ENCODE assay signal across 15 mouse cellular contexts in the genomic region with DNA sequence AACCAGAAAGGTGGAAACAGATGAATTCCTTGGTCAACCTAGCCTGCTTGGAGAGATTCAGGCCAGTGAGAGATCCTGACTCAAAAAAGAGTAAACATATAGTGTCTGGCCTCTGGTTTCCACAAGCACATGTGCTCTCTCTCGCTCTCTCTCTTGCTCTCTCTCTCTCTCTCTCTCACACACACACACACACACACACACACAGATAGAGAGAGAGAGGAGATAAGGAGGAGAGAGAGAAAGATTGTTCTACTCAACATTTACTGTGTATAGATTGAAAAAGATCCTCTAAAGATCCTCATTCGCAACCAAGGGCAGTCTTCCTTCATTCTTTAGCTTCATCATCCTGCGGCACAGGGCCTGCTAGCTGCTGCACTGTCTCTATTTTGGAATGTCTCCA. TPM values are rescaled to one million over a fixed set of nuclear protein-coding genes. Genes with fewer than 3 reads are reported as not detected.
DNase-seq lines count a peak whose midpoint lies in the region; ATAC-seq lines count a peak whose summit lies in the region.
"Had no signal": no experiment of that assay in that cellular context is flagged by ENCODE, and none has a peak within 500 bp of the region (broad histone marks: within the 10 kb centered on the region; RNA-seq: fewer than 3 reads in every experiment).

No protein-coding gene starts in this region.

- WGBS in heart, embryonic 13.5 days: 87% methylated on average over 3 of the region's 3 CpGs
- WGBS in heart, embryonic 11.5 days (ENCODE audit: insufficient replicate concordance): 88% methylated on average over 3 of the region's 3 CpGs
- WGBS in liver, embryonic 11.5 days: 86% methylated on average over 3 of the region's 3 CpGs
- WGBS in neural tube, embryonic 15.5 days: 94% methylated on average over 3 of the region's 3 CpGs

- ATAC-seq in heart, embryonic 13.5 days (ENCODE audit: extremely low read depth, insufficient number of reproducible peaks, low FRiP score, low TSS enrichment): no peak
- no peak for ATAC-seq in heart, embryonic 11.5 days (replicated peaks; ENCODE audit: insufficient number of reproducible peaks, low FRiP score, low TSS enrichment)
- no peak for ATAC-seq in liver, embryonic 11.5 days (replicated peaks; ENCODE audit: low FRiP score)
- ATAC-seq in neural tube, embryonic 15.5 days (ENCODE audit: low FRiP score): no peak
- ATAC-seq: activated CD4-positive, CD25-positive, alpha-beta regulatory T cell, adult 4 months; forebrain, embryonic 13.5 days; forebrain, embryonic 15.5 days; forebrain, postnatal 0 days had no signal

- H3K9ac ChIP-seq in heart, embryonic 13.5 days: no peak overlapping the region
- H3K9ac ChIP-seq in heart, embryonic 11.5 days (ENCODE audit: low read depth, low read length): no peak overlapping the region
- no peak overlapping the region for H3K9ac ChIP-seq in liver, embryonic 11.5 days (ENCODE audit: low read depth, low read length)
- H3K9ac ChIP-seq in neural tube, embryonic 15.5 days (replicated peaks): no peak overlapping the region
- H3K9ac ChIP-seq: forebrain, embryonic 13.5 days; forebrain, embryonic 15.5 days; forebrain, postnatal 0 days had no signal

- peak overlapping the region; percentile 3; the same call in 1 of the 2 replicates for H3K27ac ChIP-seq in heart, embryonic 13.5 days (replicated peaks)
- H3K27ac ChIP-seq in heart, embryonic 11.5 days (ENCODE audit: low read depth, low read length): no peak overlapping the region
- no peak overlapping the region for H3K27ac ChIP-seq in liver, embryonic 11.5 days (ENCODE audit: low read depth, low read length)
- no peak overlapping the region for H3K27ac ChIP-seq in neural tube, embryonic 15.5 days (replicated peaks)
- H3K27ac ChIP-seq: forebrain, embryonic 13.5 days; forebrain, embryonic 15.5 days had no signal

- peaks cover 4% of the 10 kb centered on the region; the same call in 1 of the 2 replicates for H3K9me3 ChIP-seq in heart, embryonic 13.5 days
- no peaks in the 10 kb centered on the region for H3K9me3 ChIP-seq in heart, embryonic 11.5 days (replicated peaks; ENCODE audit: control insufficient read depth, low read length)
- H3K9me3 ChIP-seq in liver, embryonic 11.5 days (ENCODE audit: control insufficient read depth, low read length): no peaks in the 10 kb centered on the region
- no peaks in the 10 kb centered on the region for H3K9me3 ChIP-seq in neural tube, embryonic 15.5 days (replicated peaks)
- H3K9me3 ChIP-seq: forebrain, embryonic 13.5 days; forebrain, embryonic 15.5 days had no signal

- DNase-seq in liver, embryonic 11.5 days (ENCODE audit: low spot score): peak; percentile 10
- no peak for DNase-seq in liver
- DNase-seq: adrenal gland, adult 8-10 months; cerebellum, adult 11-12 months; cerebellum, adult 2 months; cerebellum, adult 9-10 months; cerebellum, postnatal 25 days; forebrain, postnatal 0 days had no signal

- H3K4me1 ChIP-seq in heart, embryonic 13.5 days: no peaks in the 10 kb centered on the region
- no peaks in the 10 kb centered on the region for H3K4me1 ChIP-seq in heart, embryonic 11.5 days (ENCODE audit: control insufficient read depth, insufficient read depth, low read length)
- H3K4me1 ChIP-seq in liver, embryonic 11.5 days (replicated peaks; ENCODE audit: control insufficient read depth, insufficient read depth, low read length): peaks cover 7% of the 10 kb centered on the region
- H3K4me1 ChIP-seq in neural tube, embryonic 15.5 days: no peaks in the 10 kb centered on the region
- H3K4me1 ChIP-seq: forebrain, embryonic 13.5 days; forebrain, embryonic 15.5 days had no signal

- H3K27me3 ChIP-seq in heart, embryonic 13.5 days (replicated peaks): no peaks in the 10 kb centered on the region
- no peaks in the 10 kb centered on the region for H3K27me3 ChIP-seq in heart, embryonic 11.5 days (ENCODE audit: control insufficient read depth, insufficient read depth, low read length)
- no peaks in the 10 kb centered on the region for H3K27me3 ChIP-seq in liver, embryonic 11.5 days (replicated peaks; ENCODE audit: control insufficient read depth, insufficient read depth, low read length)
- H3K27me3 ChIP-seq in neural tube, embryonic 15.5 days (replicated peaks): no peaks in the 10 kb centered on the region
- H3K27me3 ChIP-seq: forebrain, embryonic 13.5 days; forebrain, embryonic 15.5 days; Patski had no signal

- H3K4me3 ChIP-seq in heart, embryonic 13.5 days: no peak overlapping the region
- H3K4me3 ChIP-seq in heart, embryonic 11.5 days (ENCODE audit: low read depth, low read length): no peak overlapping the region
- H3K4me3 ChIP-seq in liver, embryonic 11.5 days (ENCODE audit: low read depth, low read length): no peak overlapping the region
- no peak overlapping the region for H3K4me3 ChIP-seq in neural tube, embryonic 15.5 days (replicated peaks)
- H3K4me3 ChIP-seq: forebrain, embryonic 13.5 days; forebrain, embryonic 15.5 days had no signal

- H3K36me3 ChIP-seq in heart, embryonic 13.5 days: no peaks in the 10 kb centered on the region
- H3K36me3 ChIP-seq in heart, embryonic 11.5 days (ENCODE audit: control insufficient read depth, insufficient read depth, low read length): no peaks in the 10 kb centered on the region
- no peaks in the 10 kb centered on the region for H3K36me3 ChIP-seq in liver, embryonic 11.5 days (ENCODE audit: control insufficient read depth, insufficient read depth, low read length)
- no peaks in the 10 kb centered on the region for H3K36me3 ChIP-seq in neural tube, embryonic 15.5 days
- H3K36me3 ChIP-seq: forebrain, embryonic 15.5 days had no signal

- H3K4me2 ChIP-seq in heart, embryonic 13.5 days: no peak overlapping the region
- H3K4me2 ChIP-seq in heart, embryonic 11.5 days: no peak overlapping the region
- no peak overlapping the region for H3K4me2 ChIP-seq in liver, embryonic 11.5 days
- no peak overlapping the region for H3K4me2 ChIP-seq in neural tube, embryonic 15.5 days
- H3K4me2 ChIP-seq: forebrain, embryonic 13.5 days; forebrain, embryonic 15.5 days had no signal

RNA-seq across cellular contexts. Expression of gene Cdyl, which starts 54.9 kb away (rescaled TPM):
- polyA plus RNA-seq in heart, embryonic 13.5 days (2015; fragmentation: Nextera tagmentation; extraction: Ambion mirVana): 10.2 and 11.2 TPM in 2 replicates
- 14.9 and 15.6 TPM in 2 replicates for polyA plus RNA-seq in heart, embryonic 11.5 days (2014; fragmentation: Nextera tagmentation; extraction: Ambion mirVana)
- 17.6 and 19.1 TPM in 2 replicates for polyA plus RNA-seq in liver, embryonic 11.5 days (2014; fragmentation: Nextera tagmentation; extraction: Ambion mirVana)
- polyA plus RNA-seq in neural tube, embryonic 15.5 days (2015; fragmentation: Nextera tagmentation; extraction: Ambion mirVana): 5.3 and 5.6 TPM in 2 replicates
